Mouse (Mus musculus): ENCODE measurements around the gene Eef1a2. TPM values are rescaled to one million over a fixed set of nuclear protein-coding genes. Genes with fewer than 3 reads are reported as not detected.

The Eef1a2 gene
- total RNA-seq, 2 experiments from 2014 or later, result 2,005 to 2,177 TPM

DNA sequence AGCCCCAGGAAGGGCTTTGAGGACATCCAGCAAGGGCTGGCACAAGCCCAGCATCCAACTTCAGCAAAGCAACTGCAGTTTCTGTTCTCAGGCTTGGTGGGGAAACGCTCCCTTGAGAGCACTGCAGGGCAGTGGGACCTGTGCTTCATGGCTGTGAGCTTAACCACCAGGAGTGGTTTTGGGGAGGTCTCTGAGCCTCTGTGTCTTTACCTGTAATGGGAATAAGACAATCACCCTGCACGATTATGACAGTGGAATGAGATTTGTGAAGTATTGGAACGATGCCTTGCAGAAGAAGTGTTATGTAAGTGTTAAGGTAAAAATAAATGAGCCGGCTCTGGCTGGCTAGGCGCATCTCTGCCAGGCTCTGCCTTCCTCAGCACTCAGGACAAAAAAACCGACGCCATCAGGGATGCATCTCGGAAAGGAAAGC lies 14.1 kb downstream of the Eef1a2 start:
- DNase-seq, result peak; percentile 47
- intact Hi-C loops (cut with DNase I), result no loop called here
- H3K27ac ChIP-seq, result no peak overlapping the region
- no peak overlapping the region for H3K4me3 ChIP-seq
- TF ChIP-seq CTCF (IDR thresholded peaks at IDR 0.05), result no peak

DNA sequence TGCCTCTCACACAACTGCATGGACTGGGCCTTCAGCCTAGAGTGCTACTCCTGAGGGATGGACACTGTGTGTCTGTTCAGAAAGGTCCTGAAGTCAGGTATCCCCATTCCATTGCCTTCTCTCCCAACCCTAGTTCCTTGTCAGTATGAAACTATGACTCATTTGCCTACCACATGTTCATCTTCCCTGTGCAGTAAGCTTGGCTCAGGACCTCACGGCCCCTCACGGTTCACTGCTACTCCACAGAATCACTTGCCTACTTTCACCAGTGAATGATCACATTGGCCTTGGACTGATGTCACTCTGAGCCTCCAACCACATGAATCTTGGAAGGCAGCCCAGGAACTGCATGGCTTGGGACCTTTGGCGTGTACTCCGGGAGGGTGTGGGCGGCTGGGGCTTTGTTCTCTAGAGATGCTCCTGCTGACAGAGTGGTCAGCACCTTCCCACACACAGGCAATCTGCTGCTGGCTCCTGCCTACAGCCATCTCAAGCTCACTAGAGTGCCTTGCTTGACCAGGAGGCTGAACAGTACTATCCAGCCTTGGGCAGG lies 17.1 kb downstream of the Eef1a2 start:
- intact Hi-C loops (cut with DNase I), result no loop called here
- no peak overlapping the region for H3K27ac ChIP-seq
- H3K4me3 ChIP-seq, result no peak overlapping the region
- no peak for DNase-seq
- TF ChIP-seq CTCF (IDR thresholded peaks at IDR 0.05), result no peak

DNA sequence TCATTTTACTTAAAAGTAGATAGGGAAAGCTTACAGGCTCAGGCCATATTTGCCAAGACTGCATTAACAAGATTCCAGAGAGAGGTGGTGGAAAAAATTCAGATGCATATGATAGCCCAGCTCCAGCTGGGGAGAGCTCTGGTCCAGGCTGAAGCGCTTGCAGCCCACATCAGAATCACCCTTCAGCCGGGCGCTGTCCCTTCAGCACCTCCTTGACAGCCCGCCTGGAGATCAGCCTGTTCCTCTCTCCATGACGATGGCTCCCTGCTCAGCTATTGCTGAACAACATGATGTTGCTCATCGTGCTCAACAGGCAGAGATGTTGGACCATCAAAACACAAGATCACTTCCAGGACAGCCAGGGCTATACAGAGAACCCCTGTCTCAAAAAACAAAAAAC lies 19.9 kb downstream of the Eef1a2 start:
- H3K27ac ChIP-seq, result no peak overlapping the region
- peak; percentile 50 for DNase-seq
- H3K4me3 ChIP-seq, result no peak overlapping the region
- no peak for TF ChIP-seq CTCF (IDR thresholded peaks at IDR 0.05)
- intact Hi-C loops (cut with DNase I), result no loop called here

DNA sequence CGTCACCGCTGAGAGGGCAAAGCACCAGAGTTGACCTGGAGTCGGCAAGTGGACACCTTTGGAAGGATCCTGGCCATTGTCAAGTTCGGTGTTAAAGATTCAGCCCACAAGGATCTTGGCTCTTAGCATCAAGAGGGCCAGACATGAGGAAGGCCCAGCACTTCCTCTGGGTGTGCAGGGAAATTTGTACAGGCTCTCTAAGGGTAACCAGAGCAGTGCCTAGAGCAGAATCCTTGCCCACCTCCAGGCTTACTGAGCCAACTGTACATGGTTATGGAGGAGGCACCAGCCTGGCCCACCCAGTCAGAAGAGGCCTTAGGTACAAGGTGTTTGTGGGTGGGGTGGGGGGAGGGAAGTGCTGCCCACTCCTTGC lies 21.4 kb downstream of the Eef1a2 start:
- no peak for TF ChIP-seq CTCF (IDR thresholded peaks at IDR 0.05)
- H3K4me3 ChIP-seq, result no peak overlapping the region; the same call in 1 of the 2 replicates
- no peak for DNase-seq
- no peak overlapping the region for H3K27ac ChIP-seq
- intact Hi-C loops (cut with DNase I), result no loop called here

DNA sequence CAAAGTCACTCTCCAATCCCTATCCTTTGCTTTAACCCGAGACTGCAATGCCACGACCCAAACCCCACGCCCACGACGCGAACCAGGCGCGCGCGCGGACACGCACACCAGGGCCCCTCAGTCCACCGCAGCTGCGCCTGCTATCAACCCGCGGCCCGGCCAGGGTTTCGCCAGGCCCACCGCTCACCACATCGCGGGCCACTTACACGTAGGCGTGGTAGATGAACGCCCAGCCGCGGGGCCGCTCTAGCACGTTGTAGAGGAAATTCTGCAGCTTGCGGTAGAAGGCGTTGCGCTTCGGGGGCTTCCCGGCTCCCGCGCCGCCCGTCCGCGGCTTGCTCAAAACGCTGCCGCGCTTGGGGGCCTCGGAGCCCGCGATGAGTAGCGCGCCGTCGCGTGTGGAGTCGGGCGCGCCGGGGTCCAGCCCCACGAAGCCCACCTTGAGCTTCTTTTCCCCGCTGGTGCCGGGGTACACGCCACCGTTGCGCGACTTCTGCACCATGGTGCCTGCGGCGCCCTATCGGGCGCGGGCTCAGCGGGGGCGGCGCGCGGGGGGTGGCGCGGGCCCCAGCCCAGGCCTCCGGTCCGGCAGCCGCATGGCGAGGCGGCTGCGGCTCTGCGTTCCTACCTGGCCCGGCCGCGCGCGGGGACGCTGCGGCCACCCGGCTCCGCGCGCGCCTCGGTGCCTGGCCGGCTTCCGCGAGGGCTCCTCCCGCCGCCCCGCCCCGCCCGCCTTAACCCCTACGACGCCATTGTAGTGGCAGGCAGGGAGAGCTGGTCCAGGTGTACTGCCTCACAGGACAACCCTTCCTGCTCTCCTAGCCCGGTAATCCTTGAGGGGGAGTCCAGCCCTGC lies 22.0 kb downstream of the Eef1a2 start, which contains the start of gene Kcnq2:
Kcnq2 (minus strand) TSS at position 710 of the 855 bp plus-strand sequence.
- intact Hi-C loops (cut with DNase I), result no loop called here
- no peak for DNase-seq
- TF ChIP-seq CTCF (IDR thresholded peaks at IDR 0.05), result no peak
- peak within 1 kb of the TSS; percentile 60 for H3K4me3 ChIP-seq
- no peak within 1 kb of the TSS for H3K27ac ChIP-seq

DNA sequence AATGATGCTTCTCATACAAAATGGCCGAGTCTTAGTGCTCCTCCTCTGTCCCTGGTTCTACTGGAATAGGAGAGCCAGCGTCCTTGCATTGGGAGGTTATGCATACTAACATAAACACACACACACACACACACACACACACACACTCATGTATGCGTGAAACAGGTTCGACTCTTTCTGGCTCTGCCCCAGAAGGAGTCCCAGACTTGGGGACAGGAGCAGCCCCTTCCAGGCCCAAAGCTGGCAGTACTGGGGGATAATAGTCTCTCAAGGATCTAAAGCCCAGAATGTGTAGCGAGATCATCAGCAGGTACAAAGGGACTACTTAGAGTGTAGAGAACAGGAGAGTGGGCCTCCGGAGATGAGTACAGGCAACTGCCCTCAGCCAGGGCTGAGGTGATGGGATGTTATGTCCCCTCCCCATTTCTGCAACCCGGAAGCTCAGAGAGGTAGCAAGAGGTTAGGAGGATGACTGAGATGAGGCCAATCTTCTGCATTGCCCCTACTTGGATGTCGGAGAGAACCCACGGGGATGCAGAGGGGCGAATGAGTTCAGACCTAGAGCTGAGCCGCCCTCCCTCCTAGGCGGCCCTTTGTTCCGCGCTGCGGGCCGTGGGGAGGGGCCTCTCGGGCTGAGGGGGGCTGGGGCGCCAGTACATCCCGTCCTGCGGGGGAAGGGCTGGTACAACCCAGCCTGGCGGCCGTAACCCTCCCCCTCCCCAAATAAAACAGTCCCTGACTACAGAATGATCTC lies 22.8 kb downstream of the Eef1a2 start:
- intact Hi-C loops (cut with DNase I), result no loop called here
- H3K27ac ChIP-seq, result no peak overlapping the region
- TF ChIP-seq CTCF (IDR thresholded peaks at IDR 0.05), result no peak
- H3K4me3 ChIP-seq, result peak overlapping the region; percentile 60; the same call in 1 of the 2 replicates
- DNase-seq, result no peak

DNA sequence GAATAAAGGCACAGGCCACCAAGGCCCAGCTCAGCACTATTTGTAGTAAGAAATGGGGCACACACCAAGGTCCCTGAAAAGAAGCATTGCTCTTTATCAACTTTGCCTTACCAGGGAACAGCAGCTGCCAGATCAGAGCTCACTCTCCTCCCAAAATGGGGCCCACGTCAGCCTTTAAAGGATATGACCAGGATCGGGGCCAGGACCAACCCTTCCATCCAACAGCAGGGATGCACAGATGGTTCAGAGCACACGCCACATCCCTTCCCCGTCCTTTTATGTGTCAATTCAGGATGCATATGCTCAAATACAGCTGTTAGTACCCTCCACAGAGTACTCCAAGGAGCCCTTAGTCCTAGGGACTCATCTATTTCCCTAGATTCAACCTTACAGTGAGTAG lies 26.6 kb downstream of the Eef1a2 start:
- TF ChIP-seq CTCF (IDR thresholded peaks at IDR 0.05), result no peak
- intact Hi-C loops (cut with DNase I), result no loop called here
- Histone ChIP-seq H3K27ac (no peak overlapping the region), H3K4me3 (no peak overlapping the region)
- DNase-seq, result no peak

DNA sequence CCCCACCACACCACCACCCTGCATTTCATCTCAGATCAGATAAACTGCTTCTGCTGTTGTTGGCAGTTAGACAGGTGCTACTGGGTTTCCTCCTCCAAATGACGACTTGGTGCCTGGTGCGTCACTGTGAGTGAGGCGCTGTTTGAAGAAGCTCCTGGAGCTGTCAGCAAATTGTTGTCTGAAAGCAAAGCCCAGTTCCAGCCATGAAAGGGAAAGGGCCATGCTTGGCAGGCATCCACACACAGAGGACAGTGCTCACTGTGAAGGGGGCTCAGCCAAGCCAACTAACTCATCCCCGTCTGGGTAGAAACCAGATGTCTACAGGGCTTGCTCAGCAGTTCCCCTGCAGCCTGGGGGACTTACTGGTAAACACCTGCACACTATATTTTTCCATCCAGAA lies 27.9 kb downstream of the Eef1a2 start:
- intact Hi-C loops (cut with DNase I), result no loop called here
- DNase-seq, result no peak
- H3K4me3 ChIP-seq, result no peak overlapping the region
- no peak overlapping the region for H3K27ac ChIP-seq
- TF ChIP-seq CTCF (IDR thresholded peaks at IDR 0.05), result no peak

DNA sequence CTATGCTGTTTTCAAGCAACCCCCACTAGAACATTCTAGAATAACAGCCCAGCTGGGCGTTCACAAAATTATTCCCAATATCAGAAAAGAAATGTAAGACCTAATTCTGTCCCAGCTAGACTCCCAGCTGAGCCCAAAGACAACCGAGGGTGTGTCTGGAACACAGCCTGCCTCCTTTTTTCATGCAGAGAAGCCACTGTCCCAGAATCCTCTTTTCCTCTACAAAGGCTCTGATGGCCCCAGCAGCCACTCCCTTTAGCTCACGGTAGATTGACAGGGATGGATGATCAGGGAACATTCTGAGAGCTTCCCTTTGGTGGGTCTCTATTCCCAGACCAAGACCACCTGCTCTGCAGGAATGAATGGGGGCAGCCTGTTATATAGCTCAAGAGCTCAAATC lies 29.0 kb downstream of the Eef1a2 start:
- no peak for TF ChIP-seq CTCF (IDR thresholded peaks at IDR 0.05)
- intact Hi-C loops (cut with DNase I), result no loop called here
- no peak for DNase-seq
- Histone ChIP-seq H3K4me3 (no peak overlapping the region), H3K27ac (no peak overlapping the region)

DNA sequence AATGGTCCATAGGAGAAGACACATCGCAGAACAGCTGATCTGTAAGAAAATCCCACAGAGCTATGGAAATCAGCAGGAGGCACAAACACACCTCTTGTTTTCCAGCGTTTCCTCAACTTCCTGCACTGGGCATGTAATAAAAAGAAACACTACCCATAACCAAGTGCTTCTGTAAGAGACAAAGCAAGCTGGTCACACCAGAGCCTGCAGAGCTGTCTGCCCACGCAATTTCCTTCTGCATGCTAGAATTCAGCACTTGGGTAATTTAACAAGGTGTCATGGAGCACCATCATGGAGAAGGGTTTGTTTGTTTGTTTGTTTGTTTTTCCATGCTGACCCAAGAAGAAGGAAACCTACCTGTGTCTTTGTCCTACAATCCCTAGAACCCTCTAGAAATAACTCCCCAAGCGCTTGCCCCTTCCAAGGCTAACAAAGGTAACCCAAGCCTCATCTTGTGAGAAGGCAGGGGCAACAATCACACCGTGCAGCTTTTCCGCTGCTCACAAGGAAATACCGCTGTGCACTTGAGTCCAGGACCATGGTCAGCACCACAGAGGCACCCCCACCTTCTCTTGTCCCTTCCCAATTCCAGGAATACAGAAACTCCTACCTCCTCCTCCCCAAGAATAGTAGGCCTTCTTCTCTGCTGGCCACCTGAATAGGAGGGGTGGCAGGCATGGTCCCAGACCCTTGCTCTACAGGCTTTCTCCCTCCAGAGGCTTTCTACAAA lies 30.9 kb downstream of the Eef1a2 start:
- Histone ChIP-seq H3K4me3 (no peak overlapping the region), H3K27ac (no peak overlapping the region)
- intact Hi-C loops (cut with DNase I), result no loop called here
- no peak for TF ChIP-seq CTCF (IDR thresholded peaks at IDR 0.05)
- DNase-seq, result no peak

DNA sequence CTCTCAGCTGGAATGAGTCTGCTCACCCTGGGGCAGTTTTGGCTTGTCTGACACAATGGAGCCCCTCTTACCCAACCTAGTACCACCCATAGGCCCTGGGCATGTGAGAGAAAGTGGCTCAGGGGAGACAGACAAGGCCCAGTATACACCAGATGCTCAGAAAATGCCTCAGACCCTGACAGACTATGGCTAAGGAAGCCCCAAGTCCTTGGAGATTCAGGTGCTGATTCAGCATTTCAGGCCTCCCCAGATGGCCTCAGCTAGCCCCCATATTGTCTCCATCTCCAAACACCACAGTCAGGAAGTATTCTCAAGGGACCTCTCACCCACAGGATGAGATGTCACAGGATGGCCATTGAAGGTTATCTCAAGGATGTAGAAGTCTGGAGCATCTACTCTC lies 34.2 kb downstream of the Eef1a2 start:
- H3K27ac ChIP-seq, result no peak overlapping the region
- no peak overlapping the region for H3K4me3 ChIP-seq
- TF ChIP-seq CTCF (IDR thresholded peaks at IDR 0.05), result no peak
- intact Hi-C loops (cut with DNase I), result no loop called here
- DNase-seq, result no peak

DNA sequence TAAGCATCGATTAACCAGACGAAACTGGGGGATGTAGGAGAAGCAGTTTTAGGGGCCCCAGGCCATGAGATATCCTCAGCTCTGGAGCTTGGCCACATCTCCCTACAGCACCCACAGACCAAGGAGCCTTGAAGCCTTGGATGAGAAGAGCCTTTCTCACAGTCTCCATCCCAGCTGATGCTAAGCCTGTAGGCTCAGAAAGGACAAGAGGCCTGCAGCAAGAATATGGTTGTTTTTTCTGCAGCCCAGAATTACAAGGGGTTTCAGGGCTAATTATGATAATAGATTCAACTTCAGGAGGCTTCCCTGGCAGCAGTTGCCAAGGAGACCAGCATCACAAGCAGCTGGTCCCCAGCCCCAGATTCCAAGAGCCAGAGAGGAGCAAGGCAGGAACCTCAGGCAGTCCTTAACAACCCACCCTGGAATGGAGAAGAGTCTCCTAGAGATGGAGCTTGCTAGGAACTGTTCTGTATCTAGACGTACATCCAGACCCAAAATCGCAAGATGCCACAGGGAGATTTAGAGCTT lies 35.8 kb downstream of the Eef1a2 start:
- H3K27ac ChIP-seq, result no peak overlapping the region
- intact Hi-C loops (cut with DNase I), result no loop called here
- TF ChIP-seq CTCF (IDR thresholded peaks at IDR 0.05), result no peak
- DNase-seq, result no peak
- H3K4me3 ChIP-seq, result no peak overlapping the region
